32 mouse cellular contexts compared by ENCODE assay signal in the genomic region with DNA sequence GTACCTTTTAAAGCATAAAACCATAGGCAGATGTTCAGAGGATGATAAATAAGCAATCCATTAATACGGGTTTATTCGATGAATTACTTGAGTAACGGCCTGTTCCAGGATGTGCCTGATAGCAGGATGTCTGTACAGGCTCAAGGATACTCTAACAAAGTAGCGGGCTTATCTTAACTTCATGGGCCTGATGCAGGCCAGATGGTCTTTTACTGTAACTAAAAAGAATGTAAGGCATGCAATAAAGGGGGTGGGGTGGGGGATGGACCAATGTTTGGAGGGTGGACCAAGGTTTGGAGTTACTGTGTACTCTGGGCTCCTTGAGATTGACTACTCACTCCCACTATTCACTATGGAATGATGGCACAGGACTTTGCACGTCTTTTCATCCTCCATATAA. TPM values are rescaled to one million over a fixed set of nuclear protein-coding genes. Genes with fewer than 3 reads are reported as not detected.
DNase-seq lines count a peak whose midpoint lies in the region; ATAC-seq and TF ChIP-seq lines count a peak whose summit lies in the region.
"Had no signal": no experiment of that assay in that cellular context is flagged by ENCODE, and none has a peak within 500 bp of the region (broad histone marks: within the 10 kb centered on the region; RNA-seq: fewer than 3 reads in every experiment).

No protein-coding gene starts in this region.

- no peaks in the 10 kb centered on the region for H3K4me1 ChIP-seq in embryonic facial prominence, embryonic 14.5 days (ENCODE audit: control insufficient read depth, insufficient read depth, low read length)
- H3K4me1 ChIP-seq in embryonic facial prominence, embryonic 10.5 days, result no peaks in the 10 kb centered on the region
- no peaks in the 10 kb centered on the region for H3K4me1 ChIP-seq in kidney, postnatal 0 days (replicated peaks; ENCODE audit: insufficient read depth, low read length)
- no peaks in the 10 kb centered on the region for H3K4me1 ChIP-seq in lung, embryonic 14.5 days (ENCODE audit: insufficient read depth)
- no peaks in the 10 kb centered on the region for H3K4me1 ChIP-seq in liver, embryonic 11.5 days (replicated peaks; ENCODE audit: control insufficient read depth, insufficient read depth, low read length)
- H3K4me1 ChIP-seq: embryonic facial prominence, embryonic 13.5 days; heart, embryonic 10.5 days; hindbrain, embryonic 13.5 days; midbrain, embryonic 15.5 days; neural tube, embryonic 13.5 days had no signal

- no peaks in the 10 kb centered on the region for H3K36me3 ChIP-seq in embryonic facial prominence, embryonic 14.5 days (ENCODE audit: control insufficient read depth, insufficient read depth, low read length)
- H3K36me3 ChIP-seq in embryonic facial prominence, embryonic 10.5 days (replicated peaks), result no peaks in the 10 kb centered on the region
- no peaks in the 10 kb centered on the region for H3K36me3 ChIP-seq in kidney, postnatal 0 days (ENCODE audit: insufficient read depth, low read length)
- no peaks in the 10 kb centered on the region for H3K36me3 ChIP-seq in lung, embryonic 14.5 days (ENCODE audit: insufficient read depth)
- no peaks in the 10 kb centered on the region for H3K36me3 ChIP-seq in liver, embryonic 11.5 days (ENCODE audit: control insufficient read depth, insufficient read depth, low read length)
- H3K36me3 ChIP-seq: embryonic facial prominence, embryonic 13.5 days; heart, embryonic 10.5 days; hindbrain, embryonic 13.5 days; midbrain, embryonic 15.5 days; neural tube, embryonic 13.5 days had no signal

- no peak overlapping the region for H3K4me2 ChIP-seq in embryonic facial prominence, embryonic 14.5 days (ENCODE audit: low read depth, low read length)
- H3K4me2 ChIP-seq in kidney, postnatal 0 days (ENCODE audit: low read length), result no peak overlapping the region
- no peak overlapping the region for H3K4me2 ChIP-seq in lung, embryonic 14.5 days
- H3K4me2 ChIP-seq in liver, embryonic 11.5 days, result no peak overlapping the region
- H3K4me2 ChIP-seq: embryonic facial prominence, embryonic 13.5 days; hindbrain, embryonic 13.5 days; midbrain, embryonic 15.5 days; neural tube, embryonic 13.5 days had no signal

- WGBS in embryonic facial prominence, embryonic 14.5 days, result 65% methylated on average over 5 of the region's 5 CpGs
- 90% methylated on average over 5 of the region's 5 CpGs for WGBS in embryonic facial prominence, embryonic 10.5 days
- WGBS in kidney, postnatal 0 days, result 71% methylated on average over 5 of the region's 5 CpGs
- 41% methylated on average over 5 of the region's 5 CpGs for WGBS in lung, embryonic 14.5 days
- WGBS in liver, embryonic 11.5 days, result 60% methylated on average over 5 of the region's 5 CpGs

- H3K27ac ChIP-seq in embryonic facial prominence, embryonic 14.5 days (replicated peaks; ENCODE audit: low read depth, low read length), result no peak overlapping the region
- H3K27ac ChIP-seq in embryonic facial prominence, embryonic 10.5 days (replicated peaks), result no peak overlapping the region
- H3K27ac ChIP-seq in kidney, postnatal 0 days, result no peak overlapping the region
- no peak overlapping the region for H3K27ac ChIP-seq in lung, embryonic 14.5 days (ENCODE audit: low read depth)
- H3K27ac ChIP-seq in liver, embryonic 11.5 days (ENCODE audit: low read depth, low read length), result no peak overlapping the region
- H3K27ac ChIP-seq: embryonic facial prominence, embryonic 13.5 days; gastrocnemius, adult 2 months; heart, embryonic 10.5 days; hindbrain, embryonic 13.5 days; midbrain, embryonic 15.5 days; neural tube, embryonic 13.5 days had no signal

- H3K9me3 ChIP-seq in embryonic facial prominence, embryonic 14.5 days (ENCODE audit: control insufficient read depth, low read length), result no peaks in the 10 kb centered on the region
- H3K9me3 ChIP-seq in embryonic facial prominence, embryonic 10.5 days, result no peaks in the 10 kb centered on the region
- no peaks in the 10 kb centered on the region for H3K9me3 ChIP-seq in kidney, postnatal 0 days (replicated peaks; ENCODE audit: low read length)
- H3K9me3 ChIP-seq in lung, embryonic 14.5 days (ENCODE audit: low read depth, low read length), result no peaks in the 10 kb centered on the region
- H3K9me3 ChIP-seq in liver, embryonic 11.5 days (ENCODE audit: control insufficient read depth, low read length), result no peaks in the 10 kb centered on the region
- H3K9me3 ChIP-seq: embryonic facial prominence, embryonic 13.5 days; heart, embryonic 10.5 days; hindbrain, embryonic 13.5 days; midbrain, embryonic 15.5 days; neural tube, embryonic 13.5 days had no signal

- H3K4me3 ChIP-seq in embryonic facial prominence, embryonic 14.5 days (ENCODE audit: low read depth, low read length), result no peak overlapping the region
- H3K4me3 ChIP-seq in embryonic facial prominence, embryonic 10.5 days, result no peak overlapping the region
- no peak overlapping the region for H3K4me3 ChIP-seq in kidney, postnatal 0 days (replicated peaks; ENCODE audit: low read depth, low read length)
- no peak overlapping the region for H3K4me3 ChIP-seq in lung, embryonic 14.5 days (ENCODE audit: low read depth, low read length)
- H3K4me3 ChIP-seq in liver, embryonic 11.5 days (ENCODE audit: low read depth, low read length), result no peak overlapping the region
- H3K4me3 ChIP-seq: embryonic facial prominence, embryonic 13.5 days; gastrocnemius, adult 2 months; heart, embryonic 10.5 days; hindbrain, embryonic 13.5 days; midbrain, embryonic 15.5 days; myocyte; neural tube, embryonic 13.5 days had no signal

- no peaks in the 10 kb centered on the region for H3K27me3 ChIP-seq in embryonic facial prominence, embryonic 14.5 days (replicated peaks; ENCODE audit: control insufficient read depth, insufficient read depth, low read length)
- no peaks in the 10 kb centered on the region; the same call in 1 of the 2 replicates for H3K27me3 ChIP-seq in embryonic facial prominence, embryonic 10.5 days (replicated peaks; ENCODE audit: low read depth, poor library complexity, severe bottlenecking)
- no peaks in the 10 kb centered on the region for H3K27me3 ChIP-seq in kidney, postnatal 0 days (ENCODE audit: insufficient read depth, low read length)
- no peaks in the 10 kb centered on the region for H3K27me3 ChIP-seq in lung, embryonic 14.5 days (ENCODE audit: insufficient read depth, low read length)
- H3K27me3 ChIP-seq in liver, embryonic 11.5 days (replicated peaks; ENCODE audit: control insufficient read depth, insufficient read depth, low read length), result no peaks in the 10 kb centered on the region
- H3K27me3 ChIP-seq: embryonic facial prominence, embryonic 13.5 days; hindbrain, embryonic 13.5 days; midbrain, embryonic 15.5 days; neural tube, embryonic 13.5 days had no signal

- H3K9ac ChIP-seq in embryonic facial prominence, embryonic 14.5 days (ENCODE audit: low read depth, low read length), result no peak overlapping the region
- H3K9ac ChIP-seq in kidney, postnatal 0 days (ENCODE audit: low read depth, low read length), result no peak overlapping the region
- no peak overlapping the region for H3K9ac ChIP-seq in lung, embryonic 14.5 days
- no peak overlapping the region for H3K9ac ChIP-seq in liver, embryonic 11.5 days (ENCODE audit: low read depth, low read length)
- H3K9ac ChIP-seq: embryonic facial prominence, embryonic 13.5 days; hindbrain, embryonic 13.5 days; midbrain, embryonic 15.5 days; neural tube, embryonic 13.5 days had no signal

- no peak for ATAC-seq in embryonic facial prominence, embryonic 14.5 days (ENCODE audit: low read depth)
- ATAC-seq in kidney, postnatal 0 days (replicated peaks; ENCODE audit: low FRiP score, low read depth), result no peak
- ATAC-seq in lung, embryonic 14.5 days (ENCODE audit: insufficient read depth), result peak; percentile 62; the same call in 1 of the 2 replicates
- 0 out of 2 replicates have a peak, but pooled peaks have one; percentile 20 for ATAC-seq in liver, embryonic 11.5 days (replicated peaks; ENCODE audit: low FRiP score)
- ATAC-seq: forebrain, embryonic 14.5 days; midbrain, embryonic 15.5 days had no signal

- DNase-seq in embryonic facial prominence, embryonic 14.5 days (ENCODE audit: low spot score), result peak; percentile 1
- no peak for DNase-seq in embryonic facial prominence, embryonic 10.5 days (ENCODE audit: low spot score)
- DNase-seq in kidney, postnatal 0 days (ENCODE audit: low spot score), result peak; percentile 9
- no peak for DNase-seq in kidney, adult 11 months
- DNase-seq in lung, embryonic 14.5 days, result peak; percentile 4
- DNase-seq in lung, adult 18-20 months, result no peak
- DNase-seq in liver, embryonic 11.5 days (ENCODE audit: low spot score), result no peak
- no peak for DNase-seq in layer of hippocampus, postnatal 25 days (ENCODE audit: extremely low spot score in 1 of 2, low spot score in 1 of 2)
- DNase-seq: adrenal gland, postnatal 25 days; cerebellum, adult 8-10 months; gastrocnemius, adult 2 months; heart, postnatal 14 days; kidney, postnatal 25 days; lung, adult 2 months; lung, postnatal 36 days; thymus, adult 18-20 months; thymus, postnatal 4 days had no signal

- TF ChIP-seq CTCF in kidney, postnatal 0 days (IDR thresholded peaks at IDR 0.05; ENCODE audit: low read depth), result no peak
- no peak for TF ChIP-seq CTCF in lung, embryonic 14.5 days (IDR thresholded peaks at IDR 0.05; ENCODE audit: low read depth)

RNA-seq across cellular contexts. Expression of gene Pfn5, which starts 42.7 kb away (rescaled TPM):
- not detected in 2 replicates for polyA plus RNA-seq in embryonic facial prominence, embryonic 14.5 days (2014; fragmentation: Nextera tagmentation; extraction: Ambion mirVana)
- not detected in 2 replicates for polyA plus RNA-seq in embryonic facial prominence, embryonic 10.5 days (2016; fragmentation: Nextera tagmentation; extraction: Ambion mirVana)
- not detected in 2 replicates for polyA plus RNA-seq in kidney, postnatal 0 days (2015; fragmentation: Nextera tagmentation; extraction: Ambion mirVana)
- polyA plus RNA-seq in lung, embryonic 14.5 days (2014; fragmentation: Nextera tagmentation; extraction: Ambion mirVana), result not detected in 2 replicates
- polyA plus RNA-seq in liver, embryonic 11.5 days (2014; fragmentation: Nextera tagmentation; extraction: Ambion mirVana), result not detected in 2 replicates
- total RNA-seq in layer of hippocampus, postnatal 25 days (2021), result not detected
- total RNA-seq: adrenal gland, postnatal 25 days; gastrocnemius, adult 2 months; gastrocnemius, postnatal 4 days; heart, postnatal 14 days; layer of hippocampus, adult 8-10 months; left cerebral cortex, postnatal 14 days; megakaryocyte-erythroid progenitor cell, adult 5-6 weeks had no signal
- polyA plus RNA-seq: brain, embryonic 14.5 days; embryonic facial prominence, embryonic 13.5 days; forebrain, embryonic 14.5 days; frontal cortex, adult 2 months; heart, embryonic 10.5 days; hindbrain, embryonic 13.5 days; limb, embryonic 14.5 days; lung, adult 2 months; midbrain, embryonic 15.5 days; myocyte; neural tube, embryonic 13.5 days; spleen, adult 2 months had no signal

RNA-seq across cellular contexts. Expression of gene Asb12, which starts 42.8 kb away (rescaled TPM):
- polyA plus RNA-seq in embryonic facial prominence, embryonic 14.5 days (2014; fragmentation: Nextera tagmentation; extraction: Ambion mirVana), result 0.33 and 0.75 TPM in 2 replicates
- not detected in 2 replicates for polyA plus RNA-seq in embryonic facial prominence, embryonic 10.5 days (2016; fragmentation: Nextera tagmentation; extraction: Ambion mirVana)
- not detected in 2 replicates for polyA plus RNA-seq in kidney, postnatal 0 days (2015; fragmentation: Nextera tagmentation; extraction: Ambion mirVana)
- not detected in 2 replicates for polyA plus RNA-seq in lung, embryonic 14.5 days (2014; fragmentation: Nextera tagmentation; extraction: Ambion mirVana)
- polyA plus RNA-seq in liver, embryonic 11.5 days (2014; fragmentation: Nextera tagmentation; extraction: Ambion mirVana), result not detected in 2 replicates
- total RNA-seq in layer of hippocampus, postnatal 25 days (2021), result not detected
- total RNA-seq: layer of hippocampus, adult 8-10 months; left cerebral cortex, postnatal 14 days; megakaryocyte-erythroid progenitor cell, adult 5-6 weeks had no signal
- polyA plus RNA-seq: embryonic facial prominence, embryonic 13.5 days; spleen, adult 2 months had no signal

RNA-seq across cellular contexts. Expression of gene Zc4h2, which starts 57.7 kb away (rescaled TPM):
- polyA plus RNA-seq in embryonic facial prominence, embryonic 14.5 days (2014; fragmentation: Nextera tagmentation; extraction: Ambion mirVana), result 17.2 and 20.0 TPM in 2 replicates
- 31.7 and 34.8 TPM in 2 replicates for polyA plus RNA-seq in embryonic facial prominence, embryonic 10.5 days (2016; fragmentation: Nextera tagmentation; extraction: Ambion mirVana)
- 16.7 and 17.4 TPM in 2 replicates for polyA plus RNA-seq in kidney, postnatal 0 days (2015; fragmentation: Nextera tagmentation; extraction: Ambion mirVana)
- polyA plus RNA-seq in lung, embryonic 14.5 days (2014; fragmentation: Nextera tagmentation; extraction: Ambion mirVana), result 17.4 and 20.2 TPM in 2 replicates
- polyA plus RNA-seq in liver, embryonic 11.5 days (2014; fragmentation: Nextera tagmentation; extraction: Ambion mirVana), result 11.0 and 11.7 TPM in 2 replicates
- 10 to 100 TPM; 19.0 to 22.4 TPM for total RNA-seq in layer of hippocampus, postnatal 25 days (2021)

Comparison
In these comparisons a context has a peak if more than half of its experiments do, and no peak if none do; other contexts are left out.
1. DNase-seq: peak in embryonic facial prominence, embryonic 14.5 days (single experiment), kidney, postnatal 0 days (single experiment) and lung, embryonic 14.5 days (single experiment); none in embryonic facial prominence, embryonic 10.5 days (single experiment), kidney, adult 11 months (single experiment), lung, adult 18-20 months (0 of 2), liver, embryonic 11.5 days (single experiment) and layer of hippocampus, postnatal 25 days (0 of 2).
2. ATAC-seq: peak in lung, embryonic 14.5 days (single experiment) and liver, embryonic 11.5 days (single experiment); none in embryonic facial prominence, embryonic 14.5 days (single experiment) and kidney, postnatal 0 days (single experiment).